Mouse (Mus musculus) CH12.LX (cell line): ENCODE results near the gene Spag17. TPM values are rescaled to one million over a fixed set of nuclear protein-coding genes. Genes with fewer than 3 reads are reported as not detected.

ENCODE experiments used
- DNase-seq: peaks from one replicate; pipeline ENCODE4 v3.0.0-alpha.2; 2013; ENCODE audit errors: extremely low read depth
- H3K27ac ChIP-seq: 2 replicates; pipeline ENCODE4 v1.5.1; 2012; ENCODE audit warnings: low read depth, mild to moderate bottlenecking, control low read depth, moderate library complexity; ENCODE audit not compliant: insufficient read depth
- H3K27me3 ChIP-seq: replicated peaks from 2 replicates; pipeline ENCODE3; 2012; ENCODE audit warnings: inconsistent platforms
- H3K36me3 ChIP-seq, 2 experiments: replicated peaks in 1 of 2; 2 replicates each; pipeline versions ENCODE3 to v1.6.1; 2012; ENCODE audit warnings: inconsistent platforms in 1 of 2, low read length in 1 of 2, mild to moderate bottlenecking in 1 of 2, mixed read lengths in 1 of 2, moderate library complexity in 1 of 2; ENCODE audit not compliant: control insufficient read depth in 1 of 2, insufficient read depth in 1 of 2
- H3K4me1 ChIP-seq, 2 experiments: 2 replicates each; pipeline ENCODE4 v1.6.1; 2012; ENCODE audit warnings: inconsistent platforms in 1 of 2, moderate library complexity in 1 of 2; ENCODE audit not compliant: insufficient read depth in 2 of 2, control insufficient read depth in 1 of 2
- H3K4me2 ChIP-seq: 2 replicates; pipeline ENCODE4 v1.6.1; 2012; ENCODE audit warnings: low read depth, mild to moderate bottlenecking, control low read depth; ENCODE audit not compliant: poor library complexity, insufficient read depth, severe bottlenecking
- H3K4me3 ChIP-seq, 3 experiments: fragments of 150-350 bp in 1 of 3; sonication (generic) in 1 of 3; replicated peaks in 1 of 3; 2 replicates each; pipeline versions ENCODE3 to v1.5.1; 2011 to 2012; ENCODE audit warnings: low read depth in 2 of 3, low read length in 2 of 3, mild to moderate bottlenecking in 2 of 3, moderate library complexity in 2 of 3, control low read depth in 1 of 3, improper control_type of control experiment in 1 of 3, inconsistent platforms in 1 of 3, mixed read lengths in 1 of 3; ENCODE audit not compliant: poor library complexity in 1 of 3
- H3K79me2 ChIP-seq: replicated peaks from 2 replicates; pipeline ENCODE4 v1.6.1; 2012; ENCODE audit warnings: mild to moderate bottlenecking, moderate library complexity; ENCODE audit not compliant: control insufficient read depth, poor library complexity, insufficient read depth, severe bottlenecking; ENCODE audit errors: extremely low read depth
- H3K9ac ChIP-seq: 2 replicates; pipeline ENCODE4 v1.6.1; 2012; ENCODE audit warnings: low read depth, mild to moderate bottlenecking, control low read depth, moderate library complexity; ENCODE audit not compliant: insufficient read depth
- H3K9me3 ChIP-seq: replicated peaks from 2 replicates; pipeline ENCODE3; 2012; ENCODE audit warnings: low read length, inconsistent platforms, mixed read lengths
- CHD1 ChIP-seq: IDR thresholded peaks from 2 replicates; pipeline ENCODE4 v1.6.1; 2012; ENCODE audit warnings: low read depth, low read length, improper control_type of control experiment, inconsistent platforms
- CTCF ChIP-seq, 2 experiments: IDR thresholded peaks in 1 of 2; conservative IDR thresholded peaks in 1 of 2; 2 replicates each; pipeline ENCODE4 v1.5.1; 2011 to 2012; ENCODE audit warnings: low read depth in 2 of 2, low read length in 2 of 2, improper control_type of control experiment in 1 of 2, inconsistent platforms in 1 of 2, mild to moderate bottlenecking in 1 of 2, moderate library complexity in 1 of 2
- E2F4 ChIP-seq: IDR thresholded peaks from 2 replicates; pipeline ENCODE4 v1.6.1; 2011; ENCODE audit warnings: low read depth, low read length, improper control_type of control experiment; ENCODE audit not compliant: insufficient replicate concordance
- ELF1 ChIP-seq: IDR thresholded peaks from 2 replicates; pipeline ENCODE4 v1.6.1; 2014; ENCODE audit warnings: low read depth, mild to moderate bottlenecking, inconsistent platforms, low read length, improper control_type of control experiment
- EP300 ChIP-seq: IDR thresholded peaks from 2 replicates; pipeline ENCODE4 v1.6.1; 2011; ENCODE audit warnings: low read length, improper control_type of control experiment
- HCFC1 ChIP-seq: IDR thresholded peaks from 2 replicates; pipeline ENCODE4 v1.6.1; 2012; ENCODE audit warnings: low read depth, mild to moderate bottlenecking, inconsistent platforms, low read length, improper control_type of control experiment
- IRF4 ChIP-seq: IDR thresholded peaks from 2 replicates; pipeline ENCODE4 v1.6.1; 2014; ENCODE audit warnings: low read depth, mild to moderate bottlenecking, inconsistent platforms, low read length, improper control_type of control experiment
- JUN ChIP-seq: IDR thresholded peaks from 2 replicates; pipeline ENCODE4 v1.6.1; 2011; ENCODE audit warnings: low read depth, mild to moderate bottlenecking, low read length, improper control_type of control experiment, moderate library complexity; ENCODE audit not compliant: insufficient read depth
- JUND ChIP-seq: conservative IDR thresholded peaks from 2 replicates; pipeline ENCODE4 v1.6.1; 2011; ENCODE audit warnings: low read depth, low read length, improper control_type of control experiment
- KAT2A ChIP-seq: IDR thresholded peaks from 2 replicates; pipeline ENCODE4 v1.6.1; 2012; ENCODE audit warnings: low read length, improper control_type of control experiment, inconsistent platforms; ENCODE audit not compliant: insufficient replicate concordance
- MAFK ChIP-seq: IDR thresholded peaks from 2 replicates; pipeline ENCODE4 v1.6.1; 2011; ENCODE audit warnings: low read length, improper control_type of control experiment; ENCODE audit not compliant: insufficient replicate concordance
- MXI1 ChIP-seq: IDR thresholded peaks from 2 replicates; pipeline ENCODE4 v1.6.1; 2011; ENCODE audit warnings: mild to moderate bottlenecking, low read depth, low read length, improper control_type of control experiment
- PAX5 ChIP-seq: IDR thresholded peaks from 2 replicates; pipeline ENCODE4 v1.6.1; 2012; ENCODE audit warnings: low read length, inconsistent platforms, mixed read lengths
- RCOR1 ChIP-seq: conservative IDR thresholded peaks from 2 replicates; pipeline ENCODE4 v1.6.1; 2012; ENCODE audit warnings: low read depth, mild to moderate bottlenecking, inconsistent platforms, low read length, improper control_type of control experiment
- SIN3A ChIP-seq: IDR thresholded peaks from 2 replicates; pipeline ENCODE4 v1.6.1; 2012; ENCODE audit warnings: low read length, improper control_type of control experiment, inconsistent platforms
- SMC3 ChIP-seq: IDR thresholded peaks from 2 replicates; pipeline ENCODE4 v1.6.1; 2011; ENCODE audit warnings: low read depth, low read length, improper control_type of control experiment
- TCF12 ChIP-seq: IDR thresholded peaks from 2 replicates; pipeline ENCODE4 v1.6.1; 2014; ENCODE audit warnings: low read depth, mild to moderate bottlenecking, inconsistent platforms, low read length, improper control_type of control experiment
- ZKSCAN1 ChIP-seq: IDR thresholded peaks from 2 replicates; pipeline ENCODE4 v1.6.1; 2012; ENCODE audit warnings: low read depth, inconsistent platforms, low read length, improper control_type of control experiment, borderline replicate concordance
- ZMIZ1 ChIP-seq: IDR thresholded peaks from 2 replicates; pipeline ENCODE4 v1.6.1; 2012; ENCODE audit warnings: low read depth, mild to moderate bottlenecking, inconsistent platforms, low read length, improper control_type of control experiment
- dilution Hi-C: fragments of 300-500 bp; cut with MboI; formaldehyde crosslinking; loops from 2 replicates; pipeline ENCODE4 v1.14.3; 2020; ENCODE audit warnings: low sequenced_read_pairs; ENCODE audit not compliant: extremely low pct_unique_long_range_greater_than_20kb, extremely low pct_ligation_motif_present
- in situ Hi-C: fragments of 300-500 bp; cut with MboI; formaldehyde crosslinking; loops from 3 replicates; pipeline ENCODE4 v1.14.3; 2019; ENCODE audit warnings: low sequenced_read_pairs, low pct_ligation_motif_present, low pct_unique_long_range_greater_than_20kb, mixed read lengths
- polyA plus RNA-seq: library from polyadenylated mRNA; unstranded; fragments of >175 nt; gene quantifications from 2 replicates; pipeline ENCODE4 v1.2.1, GENCODE M21; 2012; ENCODE audit warnings: low read depth; ENCODE audit not compliant: insufficient read length
- total RNA-seq, 2 experiments: library from RNA; depleted of rRNA; stranded (reverse); fragments of 300-350 nt in 1 of 2; fragments of >200 nt in 1 of 2; gene quantifications; 2 replicates each; pipeline ENCODE4 v1.2.3; 2012 to 2014

The Spag17 gene
- total and polyA plus RNA-seq, 3 experiments: not detected

- DNase-seq: no peak
- no peak overlapping the region for H3K4me3 ChIP-seq
Measured at GRCm38 (mm10) chr3:100164991-100165390, 279.8 kb downstream of the Spag17 start.

GRCm38 (mm10) chr3:100176031-100176430, 290.8 kb downstream of the Spag17 start:
- dilution Hi-C loops (no loop called here), in situ Hi-C loops (no loop called here)
- peaks cover 49 to 81% of the 10 kb centered on the region in 2 experiments for H3K36me3 ChIP-seq
- 0 out of 2 replicates have a peak, but pooled peaks have one; percentile 29 for TF ChIP-seq SIN3A
- 0 out of 2 replicates have a peak, but pooled peaks have one; percentile 33 for TF ChIP-seq MXI1
- TF ChIP-seq EP300: peak; percentile 57
- TF ChIP-seq TCF12: no peak
- TF ChIP-seq IRF4: peak; percentile 68; the same call in 1 of the 2 replicates
- no peak for TF ChIP-seq SMC3
- no peak for TF ChIP-seq PAX5
- peak; percentile 20; the same call in 1 of the 2 replicates for TF ChIP-seq JUND
- H3K9me3 ChIP-seq: no peaks in the 10 kb centered on the region
- no peak overlapping the region for H3K9ac ChIP-seq
- peak; percentile 38 for DNase-seq
- H3K4me2 ChIP-seq: no peak overlapping the region; the same call in 1 of the 2 replicates
- no peak overlapping the region for H3K4me3 ChIP-seq
- H3K4me1 ChIP-seq: peaks cover 5 to 23% of the 10 kb centered on the region in 2 experiments; a peak in 3 of 4 replicates
- H3K79me2 ChIP-seq: no peaks in the 10 kb centered on the region
- H3K27ac ChIP-seq: no peak overlapping the region
- H3K27me3 ChIP-seq: no peaks in the 10 kb centered on the region

More at GRCm38 (mm10) chr3:100164991-100165390, 279.8 kb downstream of the Spag17 start:
- no peak overlapping the region for H3K27ac ChIP-seq
- H3K9ac ChIP-seq: no peak overlapping the region
- TF ChIP-seq SMC3 (no peak), HCFC1 (no peak), CHD1 (no peak), ZKSCAN1 (no peak), MAFK (no peak), JUN (no peak)
- TF ChIP-seq, all 38 proteins: peak for 0
- no peaks in the 10 kb centered on the region for H3K27me3 ChIP-seq
- in situ Hi-C loops: no loop called here
- peaks cover 24% of the 10 kb centered on the region for H3K79me2 ChIP-seq
- peaks cover 5 to 21% of the 10 kb centered on the region in 2 experiments; a peak in 3 of 4 replicates for H3K4me1 ChIP-seq
- H3K4me2 ChIP-seq: no peak overlapping the region
- no peaks in the 10 kb centered on the region for H3K9me3 ChIP-seq
- peaks cover 15 to 48% of the 10 kb centered on the region in 2 experiments for H3K36me3 ChIP-seq
- dilution Hi-C loops: no loop called here

- no peak for DNase-seq
- Histone ChIP-seq H3K9ac (no peak overlapping the region), H3K4me3 (no peak overlapping the region), H3K4me2 (no peak overlapping the region), H3K79me2 (no peaks in the 10 kb centered on the region), H3K4me1 (peaks cover 2 to 19% of the 10 kb centered on the region in 2 experiments; a peak in 3 of 4 replicates), H3K36me3 (peaks cover 52 to 77% of the 10 kb centered on the region in 2 experiments), H3K27ac (no peak overlapping the region), H3K9me3 (no peaks in the 10 kb centered on the region), H3K27me3 (no peaks in the 10 kb centered on the region)
- dilution Hi-C loops (no loop called here), in situ Hi-C loops (loop anchor here (10.0 kb wide), 1 partner anchor 744 kb away; the partner anchor contains the start of gene Trim45)
- TF ChIP-seq KAT2A: no peak
- TF ChIP-seq JUND: no peak
- no peak for TF ChIP-seq RCOR1
- no peak for TF ChIP-seq ELF1
- TF ChIP-seq E2F4: no peak
- TF ChIP-seq CTCF (conservative IDR thresholded peaks at IDR 0.05 in 1 of 2, IDR thresholded peaks at IDR 0.05 in 1 of 2; ENCODE audit: low read depth in 2 of 2, low read length in 2 of 2): no peak
- no peak for TF ChIP-seq ZMIZ1
Measured at GRCm38 (mm10) chr3:100180471-100180870, 295.3 kb downstream of the Spag17 start.
